ENCODE assay signal across 17 mouse cellular contexts in the genomic region with DNA sequence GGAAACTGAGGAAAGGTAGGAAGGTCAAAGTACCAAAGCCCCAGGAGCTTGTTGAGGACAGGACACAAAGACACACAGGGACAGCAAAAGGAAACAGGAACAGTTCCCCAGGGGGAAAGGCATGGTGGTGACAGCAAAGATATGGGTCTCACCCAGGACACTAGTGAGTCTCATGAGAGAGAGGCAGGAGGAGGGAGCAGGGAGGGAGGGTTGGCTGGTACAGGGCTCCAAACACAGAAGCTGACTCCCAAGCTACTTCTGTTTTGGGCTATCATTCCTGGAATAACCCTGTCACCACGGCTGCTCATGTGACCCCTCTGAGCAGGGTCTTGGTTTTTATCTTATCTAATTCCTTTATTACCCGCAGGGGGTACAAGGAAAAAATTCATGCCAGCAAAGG. TPM values are rescaled to one million over a fixed set of nuclear protein-coding genes. Genes with fewer than 3 reads are reported as not detected.
DNase-seq lines count a peak whose midpoint lies in the region; ATAC-seq and TF ChIP-seq lines count a peak whose summit lies in the region.
"Had no signal": no experiment of that assay in that cellular context is flagged by ENCODE, and none has a peak within 500 bp of the region (broad histone marks: within the 10 kb centered on the region; RNA-seq: fewer than 3 reads in every experiment).

No protein-coding gene starts in this region.

- ATAC-seq in heart, embryonic 12.5 days (ENCODE audit: insufficient number of reproducible peaks, low FRiP score), result no peak
- no peak for ATAC-seq in midbrain, embryonic 12.5 days (ENCODE audit: low FRiP score, low read depth)
- ATAC-seq in midbrain, embryonic 11.5 days (ENCODE audit: low FRiP score), result no peak
- ATAC-seq in hindbrain, embryonic 14.5 days (ENCODE audit: low FRiP score), result no peak
- no peak for ATAC-seq in intestine, embryonic 16.5 days

- H3K27ac ChIP-seq in heart, embryonic 12.5 days (ENCODE audit: poor library complexity, severe bottlenecking), result peak overlapping the region; percentile 60
- peak overlapping the region; percentile 75 for H3K27ac ChIP-seq in midbrain, embryonic 12.5 days (replicated peaks)
- H3K27ac ChIP-seq in midbrain, embryonic 11.5 days (ENCODE audit: low read depth, low read length), result no peak overlapping the region
- H3K27ac ChIP-seq in hindbrain, embryonic 14.5 days, result peak overlapping the region; percentile 74
- peak overlapping the region; percentile 43 for H3K27ac ChIP-seq in olfactory bulb, adult 2 months (ENCODE audit: insufficient read depth, low read depth, low read length)
- H3K27ac ChIP-seq in intestine, embryonic 16.5 days (ENCODE audit: low read length), result no peak overlapping the region
- H3K27ac ChIP-seq: limb, embryonic 10.5 days; liver, embryonic 14.5 days had no signal

- H3K4me2 ChIP-seq in heart, embryonic 12.5 days, result peak overlapping the region; percentile 53
- H3K4me2 ChIP-seq in midbrain, embryonic 12.5 days (replicated peaks), result no peak overlapping the region
- H3K4me2 ChIP-seq in midbrain, embryonic 11.5 days, result no peak overlapping the region
- peak overlapping the region; percentile 29; the same call in 1 of the 2 replicates for H3K4me2 ChIP-seq in hindbrain, embryonic 14.5 days (replicated peaks)
- H3K4me2 ChIP-seq in intestine, embryonic 16.5 days (ENCODE audit: low read depth, low read length), result no peak overlapping the region

- no peak for TF ChIP-seq POLR2A in olfactory bulb, adult 2 months (IDR thresholded peaks at IDR 0.05; ENCODE audit: insufficient read depth, low read depth, low read length)

- no peak overlapping the region for H3K4me3 ChIP-seq in heart, embryonic 12.5 days
- H3K4me3 ChIP-seq in midbrain, embryonic 12.5 days, result no peak overlapping the region
- H3K4me3 ChIP-seq in midbrain, embryonic 11.5 days (ENCODE audit: low read depth, low read length), result no peak overlapping the region
- no peak overlapping the region for H3K4me3 ChIP-seq in hindbrain, embryonic 14.5 days (replicated peaks; ENCODE audit: low read length)
- H3K4me3 ChIP-seq in olfactory bulb, adult 2 months (ENCODE audit: insufficient read depth, low read depth, low read length), result no peak overlapping the region
- no peak overlapping the region for H3K4me3 ChIP-seq in intestine, embryonic 16.5 days (ENCODE audit: low read length)
- H3K4me3 ChIP-seq: limb, embryonic 10.5 days had no signal

- no peaks in the 10 kb centered on the region for H3K9me3 ChIP-seq in heart, embryonic 12.5 days (replicated peaks)
- H3K9me3 ChIP-seq in midbrain, embryonic 12.5 days, result no peaks in the 10 kb centered on the region
- H3K9me3 ChIP-seq in midbrain, embryonic 11.5 days (ENCODE audit: control insufficient read depth, low read length), result no peaks in the 10 kb centered on the region
- no peaks in the 10 kb centered on the region for H3K9me3 ChIP-seq in hindbrain, embryonic 14.5 days (ENCODE audit: control insufficient read depth, low read length)
- no peaks in the 10 kb centered on the region for H3K9me3 ChIP-seq in intestine, embryonic 16.5 days (ENCODE audit: control insufficient read depth, low read length)
- H3K9me3 ChIP-seq: G1E; limb, embryonic 10.5 days had no signal

- 4% methylated on average over 2 of the region's 2 CpGs for WGBS in heart, embryonic 12.5 days
- 74% methylated on average over 2 of the region's 2 CpGs for WGBS in midbrain, embryonic 12.5 days
- 79% methylated on average over 2 of the region's 2 CpGs for WGBS in midbrain, embryonic 11.5 days
- WGBS in hindbrain, embryonic 14.5 days, result 54% methylated on average over 2 of the region's 2 CpGs
- WGBS in olfactory bulb, adult 2 months, result 62% methylated on average over 2 of the region's 2 CpGs
- WGBS in intestine, embryonic 16.5 days, result 46% methylated on average over 2 of the region's 2 CpGs

- H3K36me3 ChIP-seq in heart, embryonic 12.5 days, result no peaks in the 10 kb centered on the region
- peaks cover 36% of the 10 kb centered on the region for H3K36me3 ChIP-seq in midbrain, embryonic 12.5 days
- no peaks in the 10 kb centered on the region; the same call in 1 of the 2 replicates for H3K36me3 ChIP-seq in midbrain, embryonic 11.5 days (ENCODE audit: control insufficient read depth, insufficient read depth, low read length)
- peaks cover 54% of the 10 kb centered on the region for H3K36me3 ChIP-seq in hindbrain, embryonic 14.5 days (replicated peaks; ENCODE audit: control insufficient read depth, insufficient read depth)
- no peaks in the 10 kb centered on the region for H3K36me3 ChIP-seq in intestine, embryonic 16.5 days (ENCODE audit: control insufficient read depth, insufficient read depth, low read length)
- H3K36me3 ChIP-seq: G1E had no signal

- peaks cover 81% of the 10 kb centered on the region for H3K27me3 ChIP-seq in heart, embryonic 12.5 days (replicated peaks)
- H3K27me3 ChIP-seq in midbrain, embryonic 12.5 days, result peaks cover 11% of the 10 kb centered on the region
- H3K27me3 ChIP-seq in midbrain, embryonic 11.5 days (ENCODE audit: control insufficient read depth, insufficient read depth, low read length), result no peaks in the 10 kb centered on the region
- H3K27me3 ChIP-seq in hindbrain, embryonic 14.5 days (ENCODE audit: control insufficient read depth, insufficient read depth, low read length), result 0 out of 2 replicates have a peak, but pooled peaks cover 4% of the 10 kb centered on the region
- no peaks in the 10 kb centered on the region for H3K27me3 ChIP-seq in intestine, embryonic 16.5 days (replicated peaks; ENCODE audit: control insufficient read depth, insufficient read depth, low read length)

- peaks cover 51% of the 10 kb centered on the region for H3K4me1 ChIP-seq in heart, embryonic 12.5 days (replicated peaks)
- peaks cover 59% of the 10 kb centered on the region for H3K4me1 ChIP-seq in midbrain, embryonic 12.5 days
- peaks cover 37% of the 10 kb centered on the region for H3K4me1 ChIP-seq in midbrain, embryonic 11.5 days (ENCODE audit: control insufficient read depth, insufficient read depth, low read length)
- H3K4me1 ChIP-seq in hindbrain, embryonic 14.5 days (replicated peaks; ENCODE audit: control insufficient read depth, insufficient read depth, low read length), result peaks cover 35% of the 10 kb centered on the region
- peaks cover 48% of the 10 kb centered on the region for H3K4me1 ChIP-seq in olfactory bulb, adult 2 months (ENCODE audit: control insufficient read depth, insufficient read depth, low read length)
- H3K4me1 ChIP-seq in intestine, embryonic 16.5 days (ENCODE audit: control insufficient read depth, insufficient read depth, low read length), result peaks cover 27% of the 10 kb centered on the region

- no peak overlapping the region for H3K9ac ChIP-seq in heart, embryonic 12.5 days
- no peak overlapping the region for H3K9ac ChIP-seq in midbrain, embryonic 12.5 days (replicated peaks)
- H3K9ac ChIP-seq in midbrain, embryonic 11.5 days (ENCODE audit: low read length), result no peak overlapping the region
- no peak overlapping the region for H3K9ac ChIP-seq in hindbrain, embryonic 14.5 days
- no peak overlapping the region for H3K9ac ChIP-seq in intestine, embryonic 16.5 days (ENCODE audit: low read depth, low read length)
- H3K9ac ChIP-seq: liver, embryonic 14.5 days had no signal

- DNase-seq in heart, adult 8-10 months (ENCODE audit: low spot score), result no peak
- no peak for DNase-seq in midbrain, embryonic 11.5 days (ENCODE audit: low spot score, missing footprints)
- DNase-seq in hindbrain, embryonic 14.5 days (ENCODE audit: low spot score), result no peak
- no peak for DNase-seq in Muller cell, postnatal 12 days (ENCODE audit: inconsistent ontology term)
- DNase-seq: adrenal gland, postnatal 14 days; gastrocnemius, postnatal 25 days; kidney, postnatal 14 days; lung, postnatal 14 days; right cerebral cortex, postnatal 4 days; thymus, adult 2 months had no signal

- TF ChIP-seq CTCF in olfactory bulb, adult 2 months (IDR thresholded peaks at IDR 0.05; ENCODE audit: insufficient read depth, low read depth, low read length), result no peak

RNA-seq across cellular contexts. Expression of a gene that starts 19.8 kb away (rescaled TPM):
- 0.44 and 0.59 TPM in 2 replicates for polyA plus RNA-seq in heart, embryonic 12.5 days (2016; fragmentation: Nextera tagmentation; extraction: Ambion mirVana)
- total RNA-seq in heart, adult 8-10 months (2022), result 1 to 10 TPM in 3 of 4 experiments, under 1 TPM in 1; 0.91 to 2.3 (median 1.7) TPM
- 0.57 and 0.89 TPM in 2 replicates for polyA plus RNA-seq in midbrain, embryonic 12.5 days (2016; fragmentation: Nextera tagmentation; extraction: Ambion mirVana)
- polyA plus RNA-seq in midbrain, embryonic 11.5 days (2014; fragmentation: Nextera tagmentation; extraction: Ambion mirVana), result 0.47 and 0.49 TPM in 2 replicates
- 0.85 and 1.1 TPM in 2 replicates for polyA plus RNA-seq in hindbrain, embryonic 14.5 days (2014; fragmentation: Nextera tagmentation; extraction: Ambion mirVana)
- not detected in 2 replicates for polyA plus RNA-seq in olfactory bulb, adult 2 months (2012; ENCODE audit: insufficient read depth, insufficient read length, low replicate concordance, missing spikeins)
- 2.5 and 3.3 TPM in 2 replicates for polyA plus RNA-seq in intestine, embryonic 16.5 days (2015; fragmentation: Nextera tagmentation; extraction: Ambion mirVana)
- polyA plus RNA-seq: G1E had no signal

Comparison
In these comparisons a context has a peak if more than half of its experiments do, and no peak if none do; other contexts are left out.
1. H3K27ac ChIP-seq: peak in heart, embryonic 12.5 days (single experiment), midbrain, embryonic 12.5 days (single experiment), hindbrain, embryonic 14.5 days (single experiment) and olfactory bulb, adult 2 months (single experiment); none in midbrain, embryonic 11.5 days (single experiment) and intestine, embryonic 16.5 days (single experiment).
2. H3K4me2 ChIP-seq: peak in heart, embryonic 12.5 days (single experiment) and hindbrain, embryonic 14.5 days (single experiment); none in midbrain, embryonic 12.5 days (single experiment), midbrain, embryonic 11.5 days (single experiment) and intestine, embryonic 16.5 days (single experiment).